Mouse (Mus musculus): Measurements from ENCODE around the gene Zdhhc25.

Zdhhc25 gene

DNA sequence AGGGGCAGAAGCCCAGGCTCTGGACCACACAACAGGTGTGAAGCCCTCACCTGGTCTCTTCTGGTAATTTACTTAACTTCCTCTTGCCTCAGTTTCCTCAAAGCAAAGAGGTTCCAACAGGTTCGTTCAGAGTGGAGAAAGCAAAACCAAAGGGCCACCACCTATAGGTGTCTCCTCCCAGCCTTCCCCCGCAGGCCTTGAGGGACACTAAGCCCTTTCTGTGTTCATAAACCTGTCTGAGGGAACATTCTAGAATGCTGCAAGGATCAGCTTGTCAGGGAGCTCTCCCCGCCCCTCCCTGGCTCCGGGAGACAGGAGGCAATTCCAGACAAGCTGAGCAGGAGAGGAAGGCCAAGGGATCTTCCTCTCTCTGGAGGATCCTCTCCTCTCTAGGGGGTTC, at the start of gene Zdhhc25:
Zdhhc25 (plus strand) TSS at position 301 of the 400 bp plus-strand sequence.
- DNase-seq, result no peak

DNA sequence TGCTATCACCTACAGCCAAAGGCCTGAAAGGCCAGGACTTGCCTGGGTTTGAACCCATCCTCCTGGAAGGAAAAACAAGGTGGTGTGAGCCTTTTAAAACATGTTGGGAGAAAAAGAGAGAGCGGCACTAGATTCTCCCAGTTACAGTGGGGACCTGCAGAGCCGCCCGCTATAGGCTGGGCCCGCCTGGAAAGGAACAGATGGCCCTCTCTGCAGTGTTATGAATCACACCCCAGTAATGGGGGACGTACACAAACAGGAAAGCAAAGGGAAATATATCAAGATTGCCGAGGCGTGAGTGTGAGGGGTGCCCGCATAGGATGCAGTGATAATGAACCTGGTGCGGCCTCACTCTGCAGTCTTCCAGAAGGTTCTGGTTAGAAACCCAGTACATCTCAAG, 47.2 kb upstream of the Zdhhc25 start:
- no peak for DNase-seq

- peak; percentile 35 for DNase-seq
These were observed 44.6 kb upstream of the Zdhhc25 start for GRCm38 (mm10) chr15:88555476-88555875.

GRCm38 (mm10) chr15:88560637-88561036, 39.5 kb upstream of the Zdhhc25 start:
- DNase-seq, result no peak

DNA sequence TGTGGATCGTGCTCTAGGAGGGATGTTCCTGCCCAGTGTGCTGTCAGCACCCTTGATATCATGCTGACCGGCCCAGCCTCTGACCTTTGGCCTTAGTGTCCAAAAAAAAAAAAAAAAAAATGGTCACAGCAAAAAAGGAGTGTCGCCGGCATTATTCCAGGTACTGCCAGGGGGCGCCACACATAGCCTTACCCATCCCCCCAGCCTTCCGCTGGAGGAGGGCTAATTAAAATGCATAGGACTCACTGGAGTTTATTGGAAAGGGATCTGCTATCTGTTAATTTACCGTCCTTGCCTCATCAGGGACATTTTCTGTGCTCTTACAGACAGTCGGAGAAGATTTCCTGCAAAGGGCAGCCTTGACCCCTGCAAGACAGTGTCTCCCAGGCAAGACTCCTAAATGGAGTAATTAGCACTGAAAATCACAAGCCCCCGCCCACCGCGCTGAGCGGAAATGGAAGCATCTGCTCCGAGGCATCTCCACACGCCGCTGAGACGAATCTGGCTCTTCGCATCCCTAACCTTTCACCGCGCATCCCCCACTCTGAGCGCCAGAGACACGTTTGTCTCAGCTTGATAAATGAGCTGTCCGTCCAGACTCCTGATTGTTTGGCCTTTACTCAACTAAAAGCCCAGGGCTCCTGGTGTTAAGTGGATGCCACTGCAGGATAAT, 38.9 kb upstream of the Zdhhc25 start:
- DNase-seq, result peak; percentile 25

DNA sequence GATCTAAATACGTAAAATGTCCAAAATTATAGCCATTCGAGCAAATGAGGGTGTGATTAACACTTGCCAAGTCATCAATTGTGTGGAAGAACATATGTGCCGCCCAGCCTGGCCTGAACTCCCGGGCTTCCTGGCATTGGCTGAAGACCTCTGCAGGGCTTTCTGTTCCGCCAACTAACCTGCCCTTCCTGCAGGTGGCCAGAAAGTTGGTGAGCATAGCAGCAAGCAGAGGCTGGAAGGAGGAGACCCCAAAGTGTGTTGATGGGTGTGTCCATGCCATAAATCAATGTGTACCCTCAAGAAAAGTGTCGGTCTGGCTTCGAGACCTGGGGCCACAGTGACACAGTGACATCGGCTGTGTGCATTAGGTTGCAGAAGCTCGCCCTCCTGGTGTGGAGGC, 34.8 kb upstream of the Zdhhc25 start:
- DNase-seq, result no peak

DNA sequence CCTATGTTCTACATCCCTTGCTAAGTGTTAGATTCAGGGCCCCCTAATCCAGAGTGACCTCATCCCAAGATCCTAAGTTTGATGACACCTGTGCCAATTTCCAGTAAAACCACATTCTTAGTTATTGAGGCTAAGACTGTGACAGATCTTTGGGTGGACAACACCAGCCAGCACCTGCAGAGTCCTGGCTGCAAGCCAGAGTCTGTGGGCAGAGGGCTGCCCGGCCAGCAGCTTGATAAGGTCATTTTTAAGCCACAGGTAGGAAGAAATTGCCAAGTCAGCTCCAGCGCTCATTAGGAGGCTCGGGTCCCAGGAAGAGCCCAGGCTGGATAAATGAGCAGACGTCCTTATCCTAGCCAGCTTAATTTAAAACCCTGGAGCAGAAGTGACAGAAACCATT, 34.3 kb upstream of the Zdhhc25 start:
- no peak for DNase-seq

GRCm38 (mm10) chr15:88570697-88571096, 29.4 kb upstream of the Zdhhc25 start:
- no peak for DNase-seq

DNA sequence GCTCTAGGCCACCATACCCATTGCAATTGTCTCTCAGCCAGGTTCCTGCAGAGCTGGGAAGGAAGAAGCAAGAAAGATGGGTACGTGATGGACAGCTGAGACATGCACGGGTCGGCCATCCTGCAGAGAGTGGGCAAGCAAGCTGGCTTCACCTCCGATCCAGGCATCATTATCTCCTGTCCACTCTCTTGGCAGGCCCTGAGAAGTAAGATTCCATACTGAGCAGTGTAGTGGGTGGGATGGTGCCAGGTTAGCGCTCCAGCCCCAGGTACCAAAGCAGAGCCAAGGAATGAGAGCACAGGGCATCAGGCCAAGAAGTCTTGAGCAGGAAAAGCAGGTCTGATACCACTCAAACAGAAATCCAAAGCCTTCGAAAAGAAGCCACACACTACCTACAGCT, 20.6 kb upstream of the Zdhhc25 start:
- no peak for DNase-seq

- DNase-seq, result no peak
These were observed 2.4 kb downstream of the Zdhhc25 start for GRCm38 (mm10) chr15:88602496-88602895.

DNA sequence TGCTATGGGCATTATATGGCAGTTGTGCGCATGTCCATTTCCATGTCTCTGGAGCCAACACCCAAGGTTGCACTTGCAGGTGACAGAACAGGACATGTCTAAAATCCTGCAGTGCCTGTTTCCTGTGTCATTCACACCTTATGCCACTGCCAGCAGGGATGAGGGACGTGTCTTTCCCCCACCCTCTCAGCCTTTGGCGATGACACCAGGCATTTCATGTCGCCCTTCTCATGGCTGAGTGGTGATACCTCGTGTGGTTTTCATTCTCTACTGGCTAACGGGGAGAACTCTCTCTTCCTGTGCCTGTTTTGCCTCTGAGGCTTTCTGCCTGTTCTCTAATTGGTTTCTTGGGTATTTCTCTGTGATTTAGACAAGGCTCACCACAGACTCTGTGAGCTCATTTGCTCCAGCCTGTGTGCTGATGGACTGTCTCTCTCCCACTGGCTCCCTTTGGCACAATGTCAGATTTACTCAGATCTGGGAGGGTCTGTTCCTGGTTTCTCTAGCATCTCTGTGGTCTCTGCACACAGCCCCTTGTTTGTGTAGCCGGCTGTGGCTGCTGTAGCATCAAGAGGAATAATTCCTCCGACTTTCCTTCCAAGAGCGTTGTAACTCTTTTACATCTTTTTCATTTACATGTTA, 3.1 kb downstream of the Zdhhc25 start:
- no peak for DNase-seq

DNA sequence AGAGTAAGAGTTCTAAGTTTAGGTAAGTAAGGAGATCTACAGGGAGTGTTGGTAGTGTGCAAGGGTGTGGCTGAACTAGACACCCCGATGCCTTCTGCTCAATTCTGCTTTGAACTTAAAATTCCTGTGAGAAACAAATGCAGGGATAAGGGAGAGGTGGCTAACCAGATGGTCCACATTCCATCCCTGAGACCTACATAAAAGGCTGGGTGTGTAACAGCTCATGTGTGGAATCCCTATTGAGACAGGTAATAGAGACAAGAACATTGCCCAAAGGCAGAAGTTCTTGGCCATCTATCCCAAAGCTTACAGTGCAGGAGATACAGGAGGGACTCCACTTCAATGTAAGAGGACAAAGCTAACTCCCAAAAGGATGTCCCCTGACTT, 3.6 kb downstream of the Zdhhc25 start:
- DNase-seq, result no peak

GRCm38 (mm10) chr15:88604669-88605414, 4.7 kb downstream of the Zdhhc25 start:
- no peak for DNase-seq

GRCm38 (mm10) chr15:88605415-88605785, 5.3 kb downstream of the Zdhhc25 start:
- DNase-seq, result no peak

DNA sequence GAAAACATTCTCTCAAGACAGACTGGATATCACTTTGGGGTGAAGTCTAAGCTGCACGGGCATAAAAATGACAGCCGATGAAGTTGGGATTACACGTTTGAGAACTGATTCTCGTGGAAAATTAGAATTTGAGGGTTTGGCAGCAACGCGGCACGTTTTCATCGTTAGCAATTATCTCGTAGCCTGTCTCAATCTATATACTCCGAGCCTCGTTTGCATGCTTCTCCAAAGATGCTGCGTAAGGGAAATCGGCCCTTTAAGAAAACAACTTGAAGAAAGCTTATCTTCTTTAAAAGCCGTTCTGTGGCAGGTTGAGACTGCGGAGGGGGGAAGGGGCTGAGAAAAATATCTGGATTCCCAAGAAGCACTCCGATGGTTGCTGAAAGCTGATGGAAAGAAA, 17.0 kb downstream of the Zdhhc25 start:
- DNase-seq, result no peak

DNA sequence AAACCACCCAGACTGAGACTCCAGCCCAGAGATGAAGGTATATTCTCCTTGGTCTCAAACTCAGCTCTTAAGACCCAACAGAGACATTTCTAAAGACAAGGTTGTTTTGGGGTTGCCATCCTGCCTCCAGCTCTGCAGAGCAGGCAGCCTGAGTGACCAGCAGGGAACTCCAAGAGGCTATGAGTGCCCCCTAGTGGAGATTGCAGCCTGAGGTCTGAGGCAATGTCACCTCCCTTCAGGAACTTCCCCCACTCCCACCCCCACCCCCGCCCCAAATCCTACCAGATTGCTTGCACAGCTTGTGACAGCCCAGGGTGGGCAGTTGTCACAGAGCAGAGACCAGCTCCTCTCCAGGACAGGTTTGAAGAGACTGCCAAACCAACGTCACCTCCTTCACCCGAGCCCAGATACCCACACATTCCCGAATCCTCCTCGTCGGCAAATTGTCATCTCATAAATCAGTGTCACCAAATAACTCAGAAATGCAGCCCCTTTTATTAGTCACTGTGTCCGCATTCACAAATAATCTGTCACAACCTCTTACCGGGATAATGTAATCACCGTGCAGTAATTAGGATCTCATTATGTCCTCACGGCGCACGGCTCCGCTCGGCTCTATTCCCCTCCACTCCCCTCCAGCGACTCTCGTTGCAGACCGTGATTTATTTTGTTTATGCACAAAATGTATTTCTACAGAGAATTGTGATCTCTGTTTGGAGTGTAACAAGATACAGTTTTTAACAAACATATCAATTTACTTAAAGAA, 18.1 kb downstream of the Zdhhc25 start:
- DNase-seq, result peak; percentile 38

DNA sequence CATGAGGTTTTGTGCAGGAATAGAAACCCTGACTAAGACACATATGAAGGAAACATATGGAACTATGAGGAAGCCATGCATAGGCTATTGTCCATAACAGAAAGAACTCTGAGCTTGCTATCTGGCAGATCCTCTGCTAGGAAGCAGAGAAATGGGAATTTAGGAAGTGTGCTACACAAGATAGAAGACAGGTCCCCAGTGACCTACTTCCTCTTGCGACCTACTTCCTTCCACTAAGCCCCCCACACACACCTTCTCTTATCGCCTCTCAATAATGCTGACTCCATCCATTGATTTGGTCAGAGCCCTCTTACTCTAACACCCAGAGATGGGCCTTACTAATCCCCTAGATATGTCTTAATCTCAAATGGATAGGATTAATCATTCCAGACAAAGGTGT, 19.9 kb downstream of the Zdhhc25 start:
- no peak for DNase-seq

DNA sequence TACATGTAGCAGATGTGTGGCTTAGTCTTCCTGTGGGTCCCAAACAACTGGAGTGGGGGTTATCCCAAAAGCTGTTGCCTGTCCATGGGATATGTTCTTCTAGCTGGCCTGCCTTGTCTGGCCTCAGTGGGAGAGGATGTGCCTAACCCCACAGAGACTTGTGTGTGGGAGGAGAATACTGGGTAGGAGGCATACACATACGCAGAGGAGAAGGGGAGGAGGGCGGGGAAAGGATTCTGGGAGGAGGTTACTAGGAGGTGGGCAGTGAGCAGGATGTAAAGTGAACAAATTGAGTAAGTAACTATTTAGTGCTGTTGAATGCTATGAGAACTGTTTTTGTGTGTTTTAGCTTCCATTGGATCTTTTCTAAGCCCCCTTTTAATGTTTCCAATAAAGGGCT, 23.8 kb downstream of the Zdhhc25 start:
- no peak for DNase-seq

GRCm38 (mm10) chr15:88624874-88625277, 24.8 kb downstream of the Zdhhc25 start:
- DNase-seq, result no peak

DNA sequence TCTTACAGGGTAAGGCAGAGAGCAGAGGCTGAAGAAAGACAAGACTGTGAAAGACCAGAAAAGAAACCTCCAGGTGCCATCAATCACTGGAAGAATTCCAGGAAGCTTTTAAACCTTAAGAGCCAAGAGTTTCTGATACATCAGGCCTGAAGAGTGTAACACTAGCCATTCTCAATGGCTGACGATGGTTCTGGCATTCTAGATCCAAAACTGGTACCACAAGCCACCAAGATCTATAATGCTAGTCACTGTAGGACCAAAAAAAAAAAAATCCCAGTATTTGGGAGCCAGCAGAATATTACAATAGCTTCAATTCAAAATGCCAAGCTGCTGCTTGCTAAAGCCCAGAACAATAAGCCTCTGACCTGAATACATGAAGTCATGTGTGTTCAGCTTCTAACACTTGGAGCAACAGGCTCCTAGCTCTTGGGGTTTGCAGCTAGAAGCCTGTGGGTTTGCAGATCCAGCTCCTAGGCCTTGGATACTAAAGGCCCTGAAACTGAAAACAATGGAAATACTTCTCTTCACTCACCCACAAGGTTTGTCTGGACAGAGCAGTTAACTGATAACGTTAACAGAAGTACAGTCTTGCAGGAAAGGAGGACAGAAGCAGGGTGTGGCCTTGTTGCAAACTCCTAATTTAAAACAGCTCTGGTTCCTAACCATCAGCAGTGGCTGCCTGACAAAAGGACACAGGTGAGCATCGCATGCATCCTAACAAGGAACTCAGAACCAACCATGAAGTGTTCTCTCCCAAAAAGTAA, 25.4 kb downstream of the Zdhhc25 start:
- DNase-seq, result no peak

DNA sequence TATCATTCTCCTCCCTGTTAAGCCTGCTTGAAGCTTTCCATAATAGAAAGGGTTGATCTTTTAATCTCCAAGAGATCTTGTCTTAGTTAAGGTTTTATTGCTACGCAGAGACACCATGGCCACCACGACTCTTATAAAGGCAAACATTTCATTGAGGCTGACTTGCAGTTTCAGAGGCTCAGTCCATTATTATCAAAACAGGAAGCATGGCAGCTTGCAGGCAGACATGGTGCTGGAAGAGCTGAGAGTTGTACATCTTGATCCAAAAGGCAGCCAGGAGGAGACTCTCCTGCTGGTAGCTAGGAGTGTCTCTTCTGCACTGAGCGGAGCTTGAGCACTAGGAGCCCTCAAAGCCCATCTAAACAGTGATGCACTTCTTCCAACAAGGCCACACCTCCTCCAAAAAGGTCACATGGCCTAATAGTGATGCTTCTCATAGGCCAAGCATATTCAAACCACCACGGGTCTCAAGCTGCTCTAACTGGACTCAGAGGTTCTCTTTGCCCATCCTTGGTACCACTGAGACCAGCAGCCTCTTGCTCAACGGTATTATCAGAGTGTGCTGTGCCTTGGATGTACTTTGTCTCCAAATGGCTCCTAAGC, 26.9 kb downstream of the Zdhhc25 start:
- DNase-seq, result no peak

DNA sequence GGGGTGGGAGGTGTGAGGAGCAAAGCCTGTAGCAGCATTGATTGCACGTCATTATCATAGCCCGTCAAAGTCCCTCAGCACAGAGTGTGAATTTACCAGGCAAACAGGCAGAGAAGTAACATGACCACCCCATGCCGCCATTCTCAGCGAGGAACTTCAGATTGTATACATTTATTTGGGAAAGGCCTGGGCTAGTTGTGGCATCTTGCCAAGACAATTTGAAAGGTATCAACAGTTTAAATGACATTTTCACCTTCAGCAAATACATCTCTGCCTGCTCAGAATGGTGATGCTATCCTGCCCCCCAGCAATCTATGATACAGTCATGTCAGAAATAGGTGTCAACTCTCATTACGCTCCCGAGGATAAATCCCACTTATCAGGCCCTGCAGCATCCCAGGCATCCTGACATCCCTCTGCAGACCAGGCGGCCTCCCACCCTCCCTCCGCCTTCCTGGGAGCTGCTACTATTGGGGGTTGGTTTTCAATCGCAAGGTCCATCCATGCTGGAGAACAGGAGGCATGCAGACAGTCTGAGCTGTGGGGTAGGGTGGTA, 28.8 kb downstream of the Zdhhc25 start:
- no peak for DNase-seq

Measured in right cerebral cortex, postnatal 4 days (tissue).